Mouse (Mus musculus): ENCODE results near the gene Stau1.

GRCm38 (mm10) chr2:166905711-166906522, 90.2 kb downstream of the Stau1 start, which contains the start of gene Cse1l:
- TF ChIP-seq POLR2A (IDR thresholded peaks at IDR 0.05; ENCODE audit: insufficient read depth, low read depth, low read length) = peak; percentile 85
- TF ChIP-seq EP300 (IDR thresholded peaks at IDR 0.05; ENCODE audit: insufficient read depth, low read depth, low read length) = peak; percentile 52; the same call in 1 of the 2 replicates
